In genomic region chr12:4133847-4134212, GRCm38 (mm10) we compare ENCODE assay signal across 8 mouse cellular contexts. TPM values are rescaled to one million over a fixed set of nuclear protein-coding genes. Genes with fewer than 3 reads are reported as not detected.
A peak's percentile ranks its signal among the peaks of the same experiment; 100 is the strongest.
DNase-seq lines count a peak whose midpoint lies in the region; ATAC-seq lines count a peak whose summit lies in the region.

No protein-coding gene starts in this region.

- intact Hi-C loops in heart, postnatal 10 days (cut with DNase I): no loop called here

- 20% methylated on average over 11 of the region's 11 CpGs for WGBS in heart, embryonic 14.5 days
- 29% methylated on average over 11 of the region's 11 CpGs for WGBS in embryonic facial prominence, embryonic 12.5 days
- 22% methylated on average over 11 of the region's 11 CpGs for WGBS in limb, embryonic 12.5 days

- no peak for ATAC-seq in heart, embryonic 14.5 days (ENCODE audit: insufficient number of reproducible peaks, insufficient read depth, low FRiP score, low read depth)
- peak; percentile 42; the same call in 1 of the 2 replicates for ATAC-seq in embryonic facial prominence, embryonic 12.5 days (ENCODE audit: insufficient number of reproducible peaks, insufficient read depth, low FRiP score, low TSS enrichment)
- 0 out of 2 replicates have a peak, but pooled peaks have one; percentile 23 for ATAC-seq in limb, embryonic 12.5 days (ENCODE audit: insufficient number of reproducible peaks, insufficient read depth, low FRiP score, low TSS enrichment, low read depth)

- peak overlapping the region; percentile 84 for H3K4me2 ChIP-seq in heart, embryonic 14.5 days (ENCODE audit: low read length)
- H3K4me2 ChIP-seq in embryonic facial prominence, embryonic 12.5 days (replicated peaks): peak overlapping the region; percentile 85
- H3K4me2 ChIP-seq in limb, embryonic 12.5 days: peak overlapping the region; percentile 90

- no peak overlapping the region for H3K27ac ChIP-seq in heart, embryonic 14.5 days (replicated peaks in 1 of 2; ENCODE audit: control insufficient read depth in 1 of 2, insufficient read depth in 1 of 2, low read depth in 2 of 2, low read length in 2 of 2)
- peak overlapping the region; percentile 69; the same call in 1 of the 2 replicates for H3K27ac ChIP-seq in embryonic facial prominence, embryonic 12.5 days
- no peak overlapping the region; the same call in 1 of the 2 replicates for H3K27ac ChIP-seq in limb, embryonic 12.5 days

- no peaks in the 10 kb centered on the region for H3K27me3 ChIP-seq in heart, embryonic 14.5 days (ENCODE audit: control insufficient read depth, insufficient read depth, low read length)
- H3K27me3 ChIP-seq in embryonic facial prominence, embryonic 12.5 days: no peaks in the 10 kb centered on the region
- no peaks in the 10 kb centered on the region for H3K27me3 ChIP-seq in limb, embryonic 12.5 days

- no peaks in the 10 kb centered on the region for H3K36me3 ChIP-seq in heart, embryonic 14.5 days (ENCODE audit: control insufficient read depth, insufficient read depth, low read length)
- 0 out of 2 replicates have a peak, but pooled peaks cover 3% of the 10 kb centered on the region for H3K36me3 ChIP-seq in embryonic facial prominence, embryonic 12.5 days
- peaks cover 17% of the 10 kb centered on the region; the same call in 1 of the 2 replicates for H3K36me3 ChIP-seq in limb, embryonic 12.5 days

- peak overlapping the region; percentile 72 for H3K9ac ChIP-seq in heart, embryonic 14.5 days (ENCODE audit: low read length)
- H3K9ac ChIP-seq in embryonic facial prominence, embryonic 12.5 days: peak overlapping the region; percentile 75
- H3K9ac ChIP-seq in limb, embryonic 12.5 days (replicated peaks): peak overlapping the region; percentile 86

- peak overlapping the region; percentile 58 to 61 for H3K4me3 ChIP-seq in heart, embryonic 14.5 days (ENCODE audit: control insufficient read depth in 1 of 2, insufficient read depth in 1 of 2, low read depth in 1 of 2, low read length in 2 of 2)
- peak overlapping the region; percentile 61 for H3K4me3 ChIP-seq in embryonic facial prominence, embryonic 12.5 days
- H3K4me3 ChIP-seq in limb, embryonic 12.5 days (replicated peaks): peak overlapping the region; percentile 74

- peaks cover 6% of the 10 kb centered on the region; the same call in 1 of the 2 replicates for H3K9me3 ChIP-seq in heart, embryonic 14.5 days (ENCODE audit: control insufficient read depth, low read length)
- 0 out of 2 replicates have a peak, but pooled peaks cover 4% of the 10 kb centered on the region for H3K9me3 ChIP-seq in embryonic facial prominence, embryonic 12.5 days
- 0 out of 2 replicates have a peak, but pooled peaks cover 7% of the 10 kb centered on the region for H3K9me3 ChIP-seq in limb, embryonic 12.5 days

- DNase-seq in heart, postnatal 10 days: no peak
- DNase-seq in CD4-positive helper T cell, adult 2 months (ENCODE audit: low read depth, low spot score): peak; percentile 13
- DNase-seq in retina, postnatal 1 day: peak; percentile 12
- DNase-seq in gastrocnemius, postnatal 25 days: no peak
- DNase-seq in right cerebral cortex, postnatal 4 days: no peak

- H3K4me1 ChIP-seq in heart, embryonic 14.5 days (ENCODE audit: control insufficient read depth in 2 of 2, insufficient read depth in 2 of 2, low read length in 2 of 2): peaks cover 4 to 9% of the 10 kb centered on the region in 2 experiments; a peak in 2 of 4 replicates
- peaks cover 26% of the 10 kb centered on the region for H3K4me1 ChIP-seq in embryonic facial prominence, embryonic 12.5 days
- peaks cover 31% of the 10 kb centered on the region for H3K4me1 ChIP-seq in limb, embryonic 12.5 days (replicated peaks)

RNA-seq across cellular contexts. Expression of gene Adcy3, which starts 0.9 kb away (rescaled TPM):
- 4.2 and 4.8 TPM in 2 replicates for polyA plus RNA-seq in heart, embryonic 14.5 days (2014; fragmentation: Nextera tagmentation; extraction: Ambion mirVana)
- 10 to 100 TPM in 1 of 2 experiments, 1 to 10 TPM in 1; 7.1 to 20.2 TPM for total RNA-seq in heart, postnatal 10 days (2021)
- polyA plus RNA-seq in embryonic facial prominence, embryonic 12.5 days (2016; fragmentation: Nextera tagmentation; extraction: Ambion mirVana): 14.7 and 16.2 TPM in 2 replicates
- polyA plus RNA-seq in limb, embryonic 12.5 days (2016; fragmentation: Nextera tagmentation; extraction: Ambion mirVana): 12.9 and 14.0 TPM in 2 replicates
- total RNA-seq in gastrocnemius, postnatal 25 days (2021): 1 to 10 TPM; 1.8 to 2.4 TPM

RNA-seq across cellular contexts. Expression of gene Dnajc27, which starts 51.4 kb away (rescaled TPM):
- 7.8 and 8.7 TPM in 2 replicates for polyA plus RNA-seq in heart, embryonic 14.5 days (2014; fragmentation: Nextera tagmentation; extraction: Ambion mirVana)
- total RNA-seq in heart, postnatal 10 days (2021): 1 to 10 TPM; 6.8 to 7.3 TPM
- polyA plus RNA-seq in embryonic facial prominence, embryonic 12.5 days (2016; fragmentation: Nextera tagmentation; extraction: Ambion mirVana): 10.9 and 14.0 TPM in 2 replicates
- polyA plus RNA-seq in limb, embryonic 12.5 days (2016; fragmentation: Nextera tagmentation; extraction: Ambion mirVana): 11.4 and 12.1 TPM in 2 replicates
- 10 to 100 TPM; 27.0 to 35.2 TPM for total RNA-seq in gastrocnemius, postnatal 25 days (2021)

Comparison
In these comparisons a context has a peak if more than half of its experiments do, and no peak if none do; other contexts are left out.
1. DNase-seq: peak in CD4-positive helper T cell, adult 2 months (single experiment) and retina, postnatal 1 day (single experiment); none in heart, postnatal 10 days (0 of 2), gastrocnemius, postnatal 25 days (single experiment) and right cerebral cortex, postnatal 4 days (single experiment).
2. Peak in every context shown above with its lines, with median percentiles within 50 percentile points of each other: H3K4me2 ChIP-seq, H3K4me3 ChIP-seq and H3K9ac ChIP-seq.